Mouse (Mus musculus) heart, postnatal 0 days (tissue): ENCODE measurements around the gene Eif2ak3. TPM values are rescaled to one million over a fixed set of nuclear protein-coding genes. Genes with fewer than 3 reads are reported as not detected.

ENCODE experiments used
- ATAC-seq: fragments of 200-750 bp; cut with Nextera tagmentation; 2 replicates; pipeline ENCODE4 v1.8.0; 2017; ENCODE audit warnings: low read depth, moderate number of reproducible peaks, moderate library complexity; ENCODE audit not compliant: insufficient read depth
- DNase-seq: peaks from one replicate; pipeline ENCODE4 v3.0.0-alpha.2; 2016; ENCODE audit warnings: low spot score
- H3K27ac ChIP-seq: fragments of 300-500 bp; sonication (generic); 2 replicates; pipeline ENCODE4 v1.5.1; 2014; ENCODE audit warnings: low read depth, mild to moderate bottlenecking
- H3K27me3 ChIP-seq: fragments of 300-500 bp; sonication (generic); 2 replicates; pipeline ENCODE4 v1.6.1; 2014; ENCODE audit warnings: low read length, mixed read lengths; ENCODE audit not compliant: control insufficient read depth, insufficient read depth
- H3K36me3 ChIP-seq: fragments of 300-500 bp; sonication (generic); replicated peaks from 2 replicates; pipeline ENCODE4 v1.6.1; 2014; ENCODE audit warnings: low read length, mixed read lengths; ENCODE audit not compliant: control insufficient read depth, insufficient read depth
- H3K4me1 ChIP-seq: fragments of 300-500 bp; sonication (generic); 2 replicates; pipeline ENCODE4 v1.6.1; 2014; ENCODE audit warnings: antibody characterized with exemption; ENCODE audit not compliant: control insufficient read depth, insufficient read depth
- H3K4me2 ChIP-seq: fragments of 300-500 bp; sonication (generic); 2 replicates; pipeline ENCODE4 v1.6.1; 2014; ENCODE audit warnings: low read depth, mild to moderate bottlenecking, low read length, moderate library complexity
- H3K4me3 ChIP-seq: fragments of 300-500 bp; sonication (generic); 2 replicates; pipeline ENCODE4 v1.5.1; 2014; ENCODE audit warnings: low read depth, low read length
- H3K9ac ChIP-seq: fragments of 300-500 bp; sonication (generic); replicated peaks from 2 replicates; pipeline ENCODE4 v1.6.1; 2014; ENCODE audit warnings: low read depth, low read length, mixed read lengths
- H3K9me3 ChIP-seq: fragments of 300-500 bp; sonication (generic); replicated peaks from 2 replicates; pipeline ENCODE4 v1.6.1; 2016; ENCODE audit warnings: low read length; ENCODE audit not compliant: control insufficient read depth
- CTCF ChIP-seq: IDR thresholded peaks from 2 replicates; pipeline ENCODE4 v1.5.1; 2016; ENCODE audit warnings: antibody characterized with exemption, control low read depth, low read depth
- EP300 ChIP-seq: IDR thresholded peaks from 2 replicates; pipeline ENCODE4 v1.6.1; 2016; ENCODE audit warnings: antibody characterized with exemption, low read depth
- WGBS: fragments of 180-500 bp; shearing (Covaris S2); extraction: QIAGEN DNeasy Blood & Tissue Kit; methylation state at CpG from one replicate; pipeline ENCODE4 v1.1.7; 2014; 5-methylcytosine and 5-hydroxymethylcytosine counted together
- polyA plus RNA-seq: library from polyadenylated mRNA; unstranded; fragments of >200 nt; fragmentation: Nextera tagmentation; extraction: Ambion mirVana; gene quantifications from 2 replicates; pipeline ENCODE4 v1.2.1, GENCODE M21; 2015
- total RNA-seq: library from RNA; depleted of rRNA; stranded (reverse); fragments of >200 nt; gene quantifications from 2 replicates; pipeline ENCODE4 v1.2.3, GENCODE M21; 2014; ENCODE audit warnings: low replicate concordance

Eif2ak3 gene
- total and polyA plus RNA-seq, 2 experiments from 2014 or later, result 3.6 to 16.6 TPM

DNA sequence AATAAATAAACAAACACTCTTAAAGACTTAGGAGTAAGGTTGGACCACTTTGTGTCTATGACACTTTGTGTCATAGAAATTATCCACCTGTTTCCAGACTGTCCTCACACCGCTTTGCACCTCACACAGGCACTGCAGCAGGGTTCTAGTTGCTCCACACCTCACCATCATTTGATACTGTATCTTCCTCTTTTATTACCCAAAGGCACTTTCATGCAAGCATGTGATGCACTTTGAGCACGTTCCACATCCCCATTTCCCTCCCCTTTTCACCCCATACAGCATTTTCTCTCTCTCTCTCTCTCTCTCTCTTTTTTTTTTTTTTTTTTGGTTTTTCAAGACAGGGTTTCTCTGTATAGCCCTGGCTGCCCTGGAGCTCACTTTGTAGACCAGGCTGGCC, 7.0 kb upstream of the Eif2ak3 start:
- no peaks in the 10 kb centered on the region for H3K4me1 ChIP-seq
- H3K27me3 ChIP-seq, result no peaks in the 10 kb centered on the region
- DNase-seq (no peak), ATAC-seq (no peak)
- no peak overlapping the region for H3K27ac ChIP-seq
- H3K36me3 ChIP-seq, result no peaks in the 10 kb centered on the region
- H3K9me3 ChIP-seq, result no peaks in the 10 kb centered on the region
- H3K9ac ChIP-seq, result no peak overlapping the region
- 83% methylated on average over 2 of the region's 2 CpGs for WGBS
- H3K4me3 ChIP-seq, result no peak overlapping the region
- no peak for TF ChIP-seq CTCF
- TF ChIP-seq EP300, result no peak
- H3K4me2 ChIP-seq, result no peak overlapping the region

DNA sequence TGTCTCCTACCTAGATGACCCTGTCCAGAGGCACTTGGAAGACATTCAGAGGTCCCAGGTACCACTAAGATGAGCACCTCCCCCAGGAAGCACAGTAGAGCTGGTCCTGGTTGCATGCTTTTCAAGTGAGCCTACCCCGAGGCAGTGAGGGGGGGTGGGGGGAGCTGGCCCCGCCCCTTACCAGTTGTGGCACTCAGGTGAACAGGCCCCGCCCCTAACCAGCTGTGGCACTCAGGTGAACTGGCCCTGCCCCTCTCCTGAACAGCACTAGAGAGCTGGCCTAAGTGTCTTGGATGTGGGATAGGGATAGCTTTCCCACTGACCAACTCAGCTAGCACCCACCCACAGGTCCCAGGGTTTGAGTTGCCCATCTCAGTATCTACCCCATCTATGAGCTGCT, 5.8 kb upstream of the Eif2ak3 start:
- H3K27me3 ChIP-seq, result no peaks in the 10 kb centered on the region
- H3K27ac ChIP-seq, result no peak overlapping the region
- no peak for DNase-seq
- 33% methylated on average over 3 of the region's 3 CpGs for WGBS
- TF ChIP-seq EP300, result no peak
- TF ChIP-seq CTCF, result no peak
- H3K4me3 ChIP-seq, result no peak overlapping the region
- H3K9me3 ChIP-seq, result no peaks in the 10 kb centered on the region
- peaks cover 7% of the 10 kb centered on the region; the same call in 1 of the 2 replicates for H3K4me1 ChIP-seq
- H3K36me3 ChIP-seq, result no peaks in the 10 kb centered on the region
- ATAC-seq, result no peak; the same call in 1 of the 2 replicates
- no peak overlapping the region for H3K9ac ChIP-seq
- no peak overlapping the region for H3K4me2 ChIP-seq

DNA sequence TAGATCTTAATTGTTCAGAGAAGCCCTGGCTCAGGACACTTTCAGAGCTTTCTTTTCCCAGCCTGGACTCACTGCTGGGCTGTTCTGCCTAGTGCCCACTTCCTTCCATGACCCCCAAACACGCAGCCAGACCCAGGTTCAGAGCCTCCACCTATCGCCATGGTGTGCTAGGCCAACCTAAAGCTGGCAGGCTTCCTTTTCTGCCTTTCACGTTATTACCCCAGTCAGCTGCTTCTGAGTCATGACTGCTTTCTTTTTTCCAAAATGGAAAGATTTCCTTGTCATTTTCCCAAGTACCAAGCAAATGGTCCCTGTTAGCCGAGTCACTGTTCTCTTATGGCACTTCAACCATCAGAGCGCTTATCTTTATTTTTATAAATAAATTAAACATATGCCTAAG, 4.0 kb upstream of the Eif2ak3 start:
- DNase-seq (no peak), ATAC-seq (no peak)
- Histone ChIP-seq H3K4me3 (no peak overlapping the region), H3K27ac (no peak overlapping the region), H3K4me2 (no peak overlapping the region), H3K27me3 (no peaks in the 10 kb centered on the region), H3K9me3 (no peaks in the 10 kb centered on the region), H3K9ac (no peak overlapping the region), H3K36me3 (no peaks in the 10 kb centered on the region), H3K4me1 (peaks cover 12% of the 10 kb centered on the region)
- no peak for TF ChIP-seq EP300
- no peak for TF ChIP-seq CTCF
- WGBS, result 59% methylated on average over 5 of the region's 5 CpGs

DNA sequence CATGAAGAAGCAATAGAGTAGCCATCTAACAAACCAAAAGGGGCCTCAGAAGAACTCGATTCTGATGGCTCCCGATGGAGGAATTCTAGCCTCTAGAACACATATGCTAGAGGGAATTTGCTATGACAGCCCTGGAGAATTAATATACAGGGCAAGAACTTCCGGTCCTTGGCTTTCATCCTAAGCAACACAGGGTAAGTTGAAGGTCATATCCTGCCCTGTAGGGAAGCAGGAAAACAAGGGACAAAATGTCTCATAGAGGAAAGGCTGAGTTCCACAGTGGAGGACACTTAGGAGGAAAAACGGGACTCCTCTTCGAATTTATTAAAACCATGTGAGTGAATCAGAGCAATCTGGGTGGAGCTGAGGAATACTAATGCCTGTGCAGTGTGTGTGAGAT, 1.3 kb upstream of the Eif2ak3 start:
- Histone ChIP-seq H3K4me1 (peaks cover 19% of the 10 kb centered on the region), H3K9me3 (no peaks in the 10 kb centered on the region), H3K9ac (no peak overlapping the region), H3K4me2 (peak overlapping the region; percentile 83), H3K27me3 (no peaks in the 10 kb centered on the region), H3K4me3 (peak overlapping the region; percentile 55; the same call in 1 of the 2 replicates), H3K27ac (peak overlapping the region; percentile 91), H3K36me3 (no peaks in the 10 kb centered on the region)
- WGBS, result 51% methylated on average over 5 of the region's 5 CpGs
- TF ChIP-seq EP300, result no peak
- no peak for TF ChIP-seq CTCF
- DNase-seq, result no peak
- ATAC-seq, result no peak

DNA sequence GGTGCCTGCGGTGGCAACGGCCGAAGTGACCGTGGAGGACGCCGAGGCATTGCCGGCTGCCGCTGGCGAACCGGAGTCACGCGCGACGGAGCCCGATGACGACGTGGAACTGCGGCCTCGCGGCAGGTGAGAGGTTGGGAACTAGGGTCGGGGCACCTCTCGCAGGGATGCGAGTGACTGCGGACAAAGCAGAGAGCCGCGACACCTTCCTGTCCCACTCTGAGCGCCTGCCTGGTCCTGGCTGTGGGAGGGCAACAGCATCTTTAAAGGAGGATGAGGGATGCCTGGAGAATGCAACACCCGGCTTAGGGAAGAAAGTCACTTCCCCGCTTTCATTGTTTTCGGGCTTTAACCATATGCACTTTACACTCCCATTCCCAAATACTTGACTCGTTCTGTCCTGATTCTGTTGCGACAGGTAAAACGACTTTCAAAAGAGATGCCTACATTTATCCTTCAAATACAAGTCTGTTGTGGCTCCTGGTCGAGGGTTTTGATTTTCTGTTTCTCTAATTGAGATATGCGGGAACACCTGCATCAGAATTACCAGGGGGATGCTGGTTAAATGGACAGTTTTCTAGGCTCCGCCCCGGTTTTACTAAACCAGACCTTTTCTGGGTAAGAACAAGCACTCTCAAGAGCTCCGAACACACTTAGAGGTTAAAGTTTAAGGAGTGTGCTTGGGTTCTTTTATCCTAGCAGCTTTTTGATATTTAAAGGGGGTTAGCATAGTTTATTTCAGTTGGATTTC, 756 bp downstream of the Eif2ak3 start:
- H3K9ac ChIP-seq, result peak overlapping the region; percentile 95
- peak overlapping the region; percentile 97 for H3K4me3 ChIP-seq
- peak overlapping the region; percentile 94 for H3K27ac ChIP-seq
- ATAC-seq (no peak), DNase-seq (no peak)
- no peaks in the 10 kb centered on the region for H3K9me3 ChIP-seq
- TF ChIP-seq EP300 (no peak), CTCF (no peak)
- peak overlapping the region; percentile 94 for H3K4me2 ChIP-seq
- H3K36me3 ChIP-seq, result no peaks in the 10 kb centered on the region
- H3K27me3 ChIP-seq, result no peaks in the 10 kb centered on the region
- WGBS, result 2% methylated on average over 38 of the region's 38 CpGs
- H3K4me1 ChIP-seq, result peaks cover 19% of the 10 kb centered on the region

DNA sequence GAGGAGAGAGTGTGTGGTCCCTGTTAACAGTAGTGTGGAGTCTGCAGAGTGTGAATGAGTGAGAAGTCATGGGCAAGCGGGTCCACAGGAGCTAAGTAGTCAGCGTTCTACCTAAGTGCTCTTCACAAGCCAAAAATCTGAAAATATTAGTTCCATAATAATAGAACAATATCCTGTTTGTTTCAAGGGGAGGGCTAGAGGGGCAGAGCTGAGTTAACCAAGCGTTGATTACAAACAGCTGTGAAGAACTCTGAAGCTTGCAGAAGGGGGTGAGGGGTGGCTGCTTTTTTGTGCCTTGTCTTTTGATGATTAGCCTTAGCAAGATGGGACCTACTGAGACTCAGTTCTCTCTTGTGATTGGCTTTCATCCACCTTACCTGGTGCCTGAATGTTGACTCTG, 3.1 kb downstream of the Eif2ak3 start:
- H3K36me3 ChIP-seq, result no peaks in the 10 kb centered on the region
- no peak overlapping the region for H3K4me2 ChIP-seq
- DNase-seq (no peak), ATAC-seq (no peak)
- no peak overlapping the region for H3K4me3 ChIP-seq
- H3K9me3 ChIP-seq, result no peaks in the 10 kb centered on the region
- peaks cover 19% of the 10 kb centered on the region for H3K4me1 ChIP-seq
- no peak overlapping the region for H3K9ac ChIP-seq
- H3K27me3 ChIP-seq, result no peaks in the 10 kb centered on the region
- no peak for TF ChIP-seq CTCF
- no peak for TF ChIP-seq EP300
- no peak overlapping the region for H3K27ac ChIP-seq
- WGBS, result 50% methylated on average over 3 of the region's 3 CpGs
